Mouse (Mus musculus): ENCODE measurements at regions not wholly inside any gene's neighbourhood (a gene's known extent, or its start where the extent isn't known, plus 50 kb on each side); places are given as distances from the start of the nearest gene placed in this dataset.

DNA sequence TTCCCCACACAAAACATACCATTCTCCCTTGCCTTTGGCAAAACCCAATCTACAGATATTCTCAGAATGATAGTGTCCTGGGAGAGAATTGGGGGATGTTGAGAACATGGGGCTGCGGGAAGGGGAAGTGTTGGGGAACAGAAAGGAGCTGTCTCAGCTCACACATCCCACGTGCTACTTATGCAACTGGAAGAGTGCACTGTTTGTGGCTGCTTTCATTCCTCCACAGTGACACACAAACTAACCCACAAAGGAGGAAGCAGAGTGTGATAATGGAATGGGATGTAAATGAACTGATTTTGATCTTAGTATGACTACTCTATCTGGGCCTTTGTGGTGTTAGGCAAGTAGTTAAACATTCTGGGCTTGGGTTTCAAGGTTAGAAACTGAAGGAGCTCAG, 317.3 kb upstream of the Epha4 start:
- no peak overlapping the region for H3K9ac ChIP-seq
- H3K27me3 ChIP-seq = no peaks in the 10 kb centered on the region
- no peaks in the 10 kb centered on the region for H3K36me3 ChIP-seq
- H3K27ac ChIP-seq = no peak overlapping the region
- no peak overlapping the region for H3K4me2 ChIP-seq
- WGBS = 64% methylated on average over 2 of the region's 2 CpGs
- H3K9me3 ChIP-seq = no peaks in the 10 kb centered on the region
- H3K4me1 ChIP-seq = no peaks in the 10 kb centered on the region
- no peak overlapping the region for H3K4me3 ChIP-seq
- ATAC-seq (ENCODE audit: insufficient number of reproducible peaks, low FRiP score, low TSS enrichment, low read depth) = no peak

DNA sequence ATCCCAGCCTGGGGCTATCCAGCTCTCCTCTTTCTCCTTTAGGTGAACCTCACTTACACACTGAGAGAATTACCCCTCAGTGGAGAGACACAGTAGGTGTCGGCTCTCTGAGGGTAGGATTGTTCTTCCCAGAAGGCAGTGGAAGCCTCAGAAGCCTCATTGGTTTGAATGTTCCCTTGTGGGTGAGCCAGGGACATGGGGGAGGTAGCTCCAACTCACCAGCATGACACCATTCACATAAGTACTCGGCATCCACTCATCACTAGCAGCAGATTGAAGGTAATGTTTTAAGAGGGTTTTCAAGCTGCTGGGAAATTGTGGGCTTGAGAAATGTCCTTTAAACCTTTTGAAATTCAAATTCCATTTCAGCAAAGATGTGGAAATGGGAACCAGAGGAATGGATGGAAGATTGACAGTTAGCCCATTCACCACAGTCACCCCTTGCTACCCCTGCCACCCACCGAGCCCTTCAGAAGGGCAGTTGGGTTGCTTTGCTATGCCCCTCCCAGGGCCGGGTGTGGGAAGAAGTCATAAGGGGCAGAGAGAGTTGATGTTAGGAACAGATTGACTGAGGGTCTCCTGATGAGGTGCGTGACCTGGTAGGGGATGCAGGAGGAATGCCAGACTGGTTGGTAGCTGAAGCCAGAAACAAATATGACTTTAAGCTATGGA, 310.0 kb upstream of the Epha4 start:
- ATAC-seq (ENCODE audit: insufficient number of reproducible peaks, low FRiP score, low TSS enrichment, low read depth) = no peak
- Histone ChIP-seq H3K4me1 (peaks cover 12% of the 10 kb centered on the region; the same call in 1 of the 2 replicates), H3K9ac (no peak overlapping the region), H3K27me3 (no peaks in the 10 kb centered on the region), H3K36me3 (no peaks in the 10 kb centered on the region), H3K9me3 (no peaks in the 10 kb centered on the region), H3K4me2 (no peak overlapping the region), H3K27ac (no peak overlapping the region), H3K4me3 (no peak overlapping the region)
- 53% methylated on average over 5 of the region's 5 CpGs for WGBS

DNA sequence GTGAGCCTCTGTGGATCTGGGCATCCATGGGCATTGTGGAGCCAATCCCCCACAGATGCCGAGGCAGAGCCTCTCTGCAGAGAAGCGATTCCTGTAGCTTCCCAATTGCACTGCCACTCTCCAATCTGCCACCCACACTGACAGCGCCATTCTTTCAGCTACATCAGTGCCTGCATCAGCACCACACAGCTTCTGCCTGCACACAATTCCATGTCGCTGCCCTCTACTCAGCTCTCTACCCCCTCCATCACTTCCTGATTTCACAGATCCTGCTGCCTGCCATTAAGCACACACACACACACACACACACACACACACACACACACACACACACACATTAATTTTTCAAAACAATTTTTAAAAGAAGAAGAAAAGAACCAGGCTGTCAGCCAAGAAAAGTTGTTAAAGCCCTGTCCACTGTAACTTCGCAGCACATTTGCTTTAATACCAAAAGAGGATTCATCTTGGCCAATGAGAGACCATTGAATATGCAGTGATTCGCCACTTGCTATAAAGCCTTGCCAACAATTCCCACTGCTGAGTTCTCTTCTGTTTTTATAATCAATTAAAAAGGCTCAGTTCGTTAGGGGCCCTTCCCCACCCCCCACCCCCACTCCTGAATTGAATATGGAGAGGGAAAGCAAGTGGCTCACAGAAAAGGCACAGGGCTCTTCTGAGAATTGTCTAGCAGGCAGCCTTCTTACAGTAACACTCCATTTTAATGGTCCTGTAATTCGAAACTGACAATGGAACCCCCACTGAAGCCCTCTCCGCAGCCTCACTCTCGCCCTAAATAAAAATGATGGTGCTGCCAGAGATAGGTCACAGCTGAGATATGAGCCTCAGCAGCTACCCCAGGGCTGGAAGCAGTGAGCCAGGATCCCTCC, 309.2 kb upstream of the Epha4 start:
- no peak overlapping the region for H3K4me3 ChIP-seq
- H3K4me2 ChIP-seq = no peak overlapping the region
- H3K9me3 ChIP-seq = no peaks in the 10 kb centered on the region
- peaks cover 12% of the 10 kb centered on the region; the same call in 1 of the 2 replicates for H3K4me1 ChIP-seq
- H3K9ac ChIP-seq = no peak overlapping the region
- 26% methylated on average over 10 of the region's 10 CpGs for WGBS
- H3K27ac ChIP-seq = no peak overlapping the region
- no peak for ATAC-seq (ENCODE audit: insufficient number of reproducible peaks, low FRiP score, low TSS enrichment, low read depth)
- H3K27me3 ChIP-seq = no peaks in the 10 kb centered on the region
- H3K36me3 ChIP-seq = no peaks in the 10 kb centered on the region

DNA sequence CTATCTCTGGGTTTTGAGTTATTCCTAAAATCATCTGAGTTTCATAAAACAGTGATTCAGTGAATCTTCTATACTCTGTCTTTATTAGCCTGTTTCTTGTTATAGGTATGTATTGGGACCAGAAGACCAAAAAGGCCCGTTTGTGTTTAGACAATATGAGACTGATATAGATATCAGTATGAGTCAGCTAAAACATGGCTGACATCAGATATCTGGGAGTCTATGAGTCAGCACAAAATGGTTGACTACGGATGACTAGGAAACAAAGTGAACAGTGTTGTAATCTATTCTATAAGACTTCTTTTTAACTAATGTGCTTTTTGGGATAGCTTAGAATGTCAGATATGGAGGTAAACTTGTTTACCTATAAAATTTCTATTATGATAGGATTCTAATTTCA, 305.2 kb upstream of the Epha4 start:
- H3K4me1 ChIP-seq = peaks cover 12% of the 10 kb centered on the region; the same call in 1 of the 2 replicates
- ATAC-seq (ENCODE audit: insufficient number of reproducible peaks, low FRiP score, low TSS enrichment, low read depth) = no peak
- no peaks in the 10 kb centered on the region for H3K27me3 ChIP-seq
- no peak overlapping the region for H3K4me2 ChIP-seq
- no peak overlapping the region for H3K9ac ChIP-seq
- 74% methylated on average over 2 of the region's 2 CpGs for WGBS
- H3K9me3 ChIP-seq = no peaks in the 10 kb centered on the region
- H3K27ac ChIP-seq = no peak overlapping the region
- no peak overlapping the region for H3K4me3 ChIP-seq
- no peaks in the 10 kb centered on the region for H3K36me3 ChIP-seq

DNA sequence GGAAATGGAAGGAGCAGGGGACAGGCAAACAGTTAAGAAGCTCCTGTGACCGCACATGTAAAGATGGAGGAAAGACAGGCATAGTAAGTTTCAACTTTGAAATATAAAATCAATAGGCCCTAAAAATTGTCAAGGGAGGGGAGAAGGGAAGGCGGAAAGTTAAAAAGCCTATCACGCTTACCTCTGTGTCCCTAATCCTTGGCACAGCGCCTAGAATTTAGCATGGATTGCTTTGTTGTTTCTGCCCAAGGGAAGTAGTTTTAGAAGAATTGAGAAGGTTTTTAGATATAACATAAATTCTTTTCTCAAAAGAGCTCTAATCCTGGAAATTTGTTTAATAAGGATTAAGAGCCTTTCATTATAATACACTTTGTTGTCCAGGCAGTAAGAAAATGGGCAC, 300.6 kb upstream of the Epha4 start:
- Histone ChIP-seq H3K4me3 (no peak overlapping the region), H3K27ac (no peak overlapping the region), H3K9ac (no peak overlapping the region), H3K4me1 (no peaks in the 10 kb centered on the region), H3K4me2 (no peak overlapping the region), H3K9me3 (no peaks in the 10 kb centered on the region), H3K36me3 (no peaks in the 10 kb centered on the region), H3K27me3 (no peaks in the 10 kb centered on the region)
- no peak for ATAC-seq (ENCODE audit: insufficient number of reproducible peaks, low FRiP score, low TSS enrichment, low read depth)
- WGBS = 67% methylated on average over 4 of the region's 4 CpGs

DNA sequence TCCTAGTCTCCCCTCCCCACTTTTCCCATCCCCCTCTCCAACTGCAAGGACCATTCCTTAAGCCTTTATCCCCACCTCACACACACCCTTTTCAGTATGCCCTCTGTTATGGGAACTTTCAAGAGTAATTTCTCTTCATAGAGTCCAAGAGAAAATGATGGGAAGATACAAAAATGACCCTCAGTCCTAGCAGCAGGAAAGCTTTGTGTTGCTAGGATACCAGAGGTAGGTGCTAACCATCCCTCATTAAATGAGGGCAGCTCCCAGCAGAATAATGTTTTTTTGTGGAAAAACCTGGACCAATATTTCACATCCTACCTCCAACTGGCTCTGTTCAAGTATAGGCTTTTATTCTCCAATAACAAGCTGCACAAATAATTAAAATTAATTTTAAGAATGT, 296.7 kb upstream of the Epha4 start:
- Histone ChIP-seq H3K9ac (no peak overlapping the region), H3K27ac (no peak overlapping the region), H3K9me3 (no peaks in the 10 kb centered on the region), H3K36me3 (no peaks in the 10 kb centered on the region), H3K4me3 (no peak overlapping the region), H3K4me1 (no peaks in the 10 kb centered on the region), H3K4me2 (no peak overlapping the region), H3K27me3 (no peaks in the 10 kb centered on the region)
- no peak for ATAC-seq (ENCODE audit: insufficient number of reproducible peaks, low FRiP score, low TSS enrichment, low read depth)

DNA sequence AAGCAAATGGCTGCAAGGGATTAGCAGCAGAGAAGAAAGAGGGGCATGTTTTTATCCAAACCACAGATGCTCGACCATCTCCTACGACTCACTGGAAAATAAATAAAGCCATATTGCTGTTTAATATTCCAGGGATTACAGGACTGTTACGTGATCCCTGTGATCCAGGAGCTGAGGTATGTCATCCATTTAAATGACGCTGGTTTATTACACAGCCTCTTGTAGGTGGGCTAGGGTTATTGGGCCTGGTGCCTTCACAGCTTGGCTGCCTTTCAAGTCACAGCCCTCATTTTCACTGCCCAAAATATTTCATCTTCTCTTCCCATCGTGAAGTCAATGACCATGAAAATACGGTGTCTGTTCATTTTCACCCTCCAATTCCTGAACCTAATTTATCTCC, 276.1 kb upstream of the Epha4 start:
- Histone ChIP-seq H3K4me1 (no peaks in the 10 kb centered on the region), H3K9ac (no peak overlapping the region), H3K27ac (no peak overlapping the region), H3K36me3 (no peaks in the 10 kb centered on the region), H3K9me3 (no peaks in the 10 kb centered on the region), H3K27me3 (no peaks in the 10 kb centered on the region), H3K4me2 (no peak overlapping the region), H3K4me3 (no peak overlapping the region)
- 30% methylated on average over 6 of the region's 6 CpGs for WGBS
- 0 out of 2 replicates have a peak, but pooled peaks have one; percentile 30 for ATAC-seq (ENCODE audit: insufficient number of reproducible peaks, low FRiP score, low TSS enrichment, low read depth)

DNA sequence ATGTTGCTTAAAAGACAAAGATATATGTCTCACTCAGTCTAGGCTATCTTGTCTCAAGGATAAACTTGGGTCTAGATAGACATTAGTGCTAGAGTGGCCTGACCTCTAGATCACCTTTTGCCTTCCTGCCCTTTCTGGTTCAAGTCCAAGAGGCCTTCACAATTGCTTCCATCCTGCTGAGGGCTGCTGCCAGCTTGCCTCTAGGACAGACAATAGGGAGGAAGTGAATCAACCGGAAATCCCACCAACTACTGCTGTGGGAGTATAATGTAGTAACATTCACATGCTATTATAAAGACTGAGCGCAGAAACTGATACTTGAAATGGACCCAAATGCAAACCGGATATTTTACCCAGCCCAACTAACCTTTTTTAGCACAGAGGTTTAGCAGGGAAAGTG, 239.4 kb upstream of the Epha4 start:
- ATAC-seq (ENCODE audit: insufficient number of reproducible peaks, low FRiP score, low TSS enrichment, low read depth) = no peak

DNA sequence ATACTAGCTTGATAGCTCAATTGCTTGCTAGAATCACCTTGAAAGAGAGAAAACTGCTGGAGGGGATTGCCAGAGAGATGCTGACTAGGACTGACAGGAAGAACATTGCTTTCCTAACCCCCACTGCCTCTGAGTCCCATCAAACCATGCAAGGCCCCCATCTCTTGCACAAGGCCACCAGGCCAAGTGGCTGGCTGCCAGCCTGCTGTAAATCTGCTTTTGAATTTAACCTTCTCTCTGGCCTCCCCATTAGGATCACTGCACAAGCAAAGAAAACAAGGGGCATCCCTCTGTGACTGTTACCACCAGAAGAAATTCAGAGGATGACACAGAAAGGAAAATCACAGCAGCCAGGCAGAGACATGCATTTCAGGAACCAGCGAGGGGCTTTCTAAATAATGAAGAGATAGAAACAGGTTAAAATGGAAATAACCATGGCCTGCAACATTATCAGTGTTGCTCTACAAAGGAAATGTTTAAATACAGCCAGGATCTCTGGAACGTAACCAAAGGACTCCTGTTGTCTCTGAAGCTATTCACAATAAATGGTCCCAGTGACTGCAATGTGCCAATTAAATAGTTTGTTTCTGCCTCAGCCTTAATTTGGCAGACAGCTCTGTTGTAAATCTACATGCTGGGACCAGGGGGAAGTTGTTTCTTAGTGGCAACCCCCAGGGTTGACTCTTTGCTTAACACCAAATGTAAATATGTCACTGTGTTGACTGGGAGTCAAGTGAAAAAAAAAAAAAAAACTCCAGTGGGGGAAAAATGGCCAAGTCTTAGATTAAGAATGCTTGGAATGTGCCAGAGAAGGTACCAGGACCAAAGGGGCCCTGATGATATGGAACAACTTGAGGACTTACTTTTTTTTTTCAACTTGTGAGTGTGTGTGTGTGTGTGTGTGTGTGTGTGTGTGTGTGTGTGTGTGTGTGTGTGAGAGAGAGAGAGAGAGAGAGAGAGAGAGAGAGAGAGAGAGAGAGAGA, 233.9 kb upstream of the Epha4 start:
- Histone ChIP-seq H3K9me3 (no peaks in the 10 kb centered on the region), H3K27ac (no peak overlapping the region), H3K4me3 (no peak overlapping the region), H3K27me3 (no peaks in the 10 kb centered on the region), H3K4me2 (no peak overlapping the region), H3K9ac (no peak overlapping the region), H3K4me1 (peaks cover 5% of the 10 kb centered on the region; the same call in 1 of the 2 replicates), H3K36me3 (no peaks in the 10 kb centered on the region)
- WGBS = 58% methylated on average over 2 of the region's 2 CpGs
- no peak for ATAC-seq (ENCODE audit: insufficient number of reproducible peaks, low FRiP score, low TSS enrichment, low read depth)

More for the DNA sequence above, 239.4 kb upstream of the Epha4 start:
- H3K4me1 ChIP-seq = no peaks in the 10 kb centered on the region; the same call in 1 of the 2 replicates
- H3K27me3 ChIP-seq = no peaks in the 10 kb centered on the region
- WGBS = 84% methylated on average over 3 of the region's 3 CpGs
- H3K27ac ChIP-seq = no peak overlapping the region
- H3K4me2 ChIP-seq = no peak overlapping the region
- 0 out of 2 replicates have a peak, but pooled peaks cover 5% of the 10 kb centered on the region for H3K9me3 ChIP-seq
- H3K9ac ChIP-seq = no peak overlapping the region
- no peak overlapping the region for H3K4me3 ChIP-seq
- H3K36me3 ChIP-seq = no peaks in the 10 kb centered on the region

DNA sequence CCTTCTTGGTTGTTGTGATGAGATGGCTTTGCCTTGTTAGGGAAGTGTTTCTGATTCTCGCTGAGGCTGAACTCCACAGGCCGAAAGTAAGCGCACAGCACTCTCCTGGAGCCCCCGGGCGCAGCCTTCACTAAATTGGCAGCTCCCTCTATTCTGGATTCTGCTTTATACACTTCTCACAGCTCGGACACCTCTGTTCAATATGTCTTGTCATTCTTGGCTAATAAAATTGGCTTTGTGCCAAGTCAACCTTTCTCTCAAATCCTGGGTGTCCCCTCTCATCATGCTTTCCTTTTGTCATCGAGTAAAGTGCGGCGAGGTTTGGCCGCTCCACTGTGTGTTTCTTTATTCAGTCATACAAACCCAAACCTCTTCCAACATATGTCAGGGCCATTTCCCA, 217.2 kb upstream of the Epha4 start:
- H3K27ac ChIP-seq = no peak overlapping the region
- ATAC-seq (ENCODE audit: insufficient number of reproducible peaks, low FRiP score, low TSS enrichment, low read depth) = no peak
- H3K9me3 ChIP-seq = no peaks in the 10 kb centered on the region
- no peak overlapping the region for H3K4me2 ChIP-seq
- H3K4me3 ChIP-seq = no peak overlapping the region
- 75% methylated on average over 10 of the region's 10 CpGs for WGBS
- no peaks in the 10 kb centered on the region for H3K4me1 ChIP-seq
- H3K36me3 ChIP-seq = no peaks in the 10 kb centered on the region
- no peaks in the 10 kb centered on the region for H3K27me3 ChIP-seq
- no peak overlapping the region for H3K9ac ChIP-seq

DNA sequence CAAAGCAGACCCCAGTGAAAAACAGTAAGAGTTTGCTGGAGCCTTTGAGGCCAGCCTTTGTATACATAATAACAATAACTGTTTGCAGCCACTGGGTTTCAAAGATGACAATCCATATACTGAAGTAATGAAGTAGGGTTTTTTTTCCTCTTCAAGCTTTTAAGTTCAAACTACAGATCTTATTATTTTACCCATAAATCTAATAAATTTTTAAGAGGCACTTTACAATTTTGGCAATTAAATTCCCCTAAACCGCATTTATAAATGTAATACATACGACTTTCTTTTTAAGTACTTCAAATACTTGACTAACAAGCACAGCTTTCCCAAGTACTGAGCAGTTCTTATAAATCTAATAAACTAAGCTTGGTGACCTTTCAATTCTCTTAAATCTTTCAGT, 212.7 kb upstream of the Epha4 start:
- Histone ChIP-seq H3K27me3 (no peaks in the 10 kb centered on the region), H3K9ac (no peak overlapping the region), H3K4me2 (no peak overlapping the region), H3K4me3 (no peak overlapping the region), H3K36me3 (no peaks in the 10 kb centered on the region), H3K9me3 (no peaks in the 10 kb centered on the region), H3K27ac (no peak overlapping the region), H3K4me1 (no peaks in the 10 kb centered on the region)
- 30% methylated on average over 2 of the region's 2 CpGs for WGBS
- ATAC-seq (ENCODE audit: insufficient number of reproducible peaks, low FRiP score, low TSS enrichment, low read depth) = no peak

Measured in limb, embryonic 15.5 days (tissue).